Mouse (Mus musculus) olfactory bulb, adult 2 months (tissue): ENCODE data around the gene Supt4a. TPM values are rescaled to one million over a fixed set of nuclear protein-coding genes. Genes with fewer than 3 reads are reported as not detected.

ENCODE experiments used
- H3K27ac ChIP-seq: fragments of 200-500 bp; 2 replicates; pipeline ENCODE4 v1.5.1; 2012; ENCODE audit warnings: low read depth, low read length; ENCODE audit not compliant: insufficient read depth
- H3K4me1 ChIP-seq: fragments of 200-500 bp; 2 replicates; pipeline ENCODE4 v1.6.1; 2012; ENCODE audit warnings: low read length; ENCODE audit not compliant: control insufficient read depth, insufficient read depth
- H3K4me3 ChIP-seq: fragments of 200-500 bp; 2 replicates; pipeline ENCODE4 v1.5.1; 2012; ENCODE audit warnings: mild to moderate bottlenecking, low read depth, low read length, moderate library complexity; ENCODE audit not compliant: insufficient read depth
- CTCF ChIP-seq: fragments of 200-500 bp; IDR thresholded peaks from 2 replicates; pipeline ENCODE4 v1.5.1; 2012; ENCODE audit warnings: low read depth, mild to moderate bottlenecking, low read length, moderate library complexity; ENCODE audit not compliant: insufficient read depth
- POLR2A ChIP-seq: fragments of 200-500 bp; IDR thresholded peaks from 2 replicates; pipeline ENCODE4 v1.6.1; 2012; ENCODE audit warnings: mild to moderate bottlenecking, low read depth, low read length, moderate library complexity; ENCODE audit not compliant: insufficient read depth
- WGBS: fragments of 180-500 bp; shearing (Covaris S2); methylation state at CpG from one replicate; pipeline ENCODE4 v1.1.7; 2018; 5-methylcytosine and 5-hydroxymethylcytosine counted together
- polyA plus RNA-seq: library from polyadenylated mRNA; stranded (reverse); fragments of >200 nt; gene quantifications from 2 replicates; pipeline ENCODE4 v1.2.4, GENCODE M21; 2012; ENCODE audit warnings: low replicate concordance; ENCODE audit not compliant: missing spikeins, insufficient read depth, insufficient read length

Supt4a gene
- polyA plus RNA-seq, 1 experiment: not detected

- H3K27ac ChIP-seq: no peak overlapping the region
- 0 out of 2 replicates have a peak, but pooled peaks cover 3% of the 10 kb centered on the region for H3K4me1 ChIP-seq
- TF ChIP-seq POLR2A (no peak), CTCF (no peak)
- H3K4me3 ChIP-seq: no peak overlapping the region
- WGBS: 83% methylated on average over 10 of the region's 10 CpGs
These were observed 6.6 kb upstream of the Supt4a start for GRCm38 (mm10) chr11:87730652-87731310.

- H3K27ac ChIP-seq: no peak overlapping the region
- 0 out of 2 replicates have a peak, but pooled peaks cover 3% of the 10 kb centered on the region for H3K4me1 ChIP-seq
- H3K4me3 ChIP-seq: no peak overlapping the region; the same call in 1 of the 2 replicates
- WGBS: 67% methylated on average over 5 of the region's 5 CpGs
- TF ChIP-seq POLR2A (no peak), CTCF (no peak)
These were observed 3.0 kb upstream of the Supt4a start for GRCm38 (mm10) chr11:87734346-87734745.

GRCm38 (mm10) chr11:87735691-87736090 is 1.7 kb upstream of the Supt4a start:
- no peak overlapping the region for H3K27ac ChIP-seq
- 0 out of 2 replicates have a peak, but pooled peaks cover 3% of the 10 kb centered on the region for H3K4me1 ChIP-seq
- WGBS: 94% methylated on average over 6 of the region's 6 CpGs
- TF ChIP-seq POLR2A: no peak
- no peak for TF ChIP-seq CTCF
- no peak overlapping the region for H3K4me3 ChIP-seq

GRCm38 (mm10) chr11:87736647-87737134 is 661 bp upstream of the Supt4a start:
- WGBS: under 1% methylated on average over 31 of the region's 31 CpGs
- H3K27ac ChIP-seq: no peak overlapping the region
- TF ChIP-seq POLR2A: no peak
- no peak for TF ChIP-seq CTCF
- 0 out of 2 replicates have a peak, but pooled peaks cover 3% of the 10 kb centered on the region for H3K4me1 ChIP-seq
- peak overlapping the region; percentile 86 for H3K4me3 ChIP-seq

- TF ChIP-seq POLR2A (no peak), CTCF (no peak)
- WGBS: 96% methylated on average over 3 of the region's 3 CpGs
- no peaks in the 10 kb centered on the region for H3K4me1 ChIP-seq
- H3K4me3 ChIP-seq: no peak overlapping the region
- no peak overlapping the region for H3K27ac ChIP-seq
These were observed 6.3 kb downstream of the Supt4a start for GRCm38 (mm10) chr11:87743691-87744090.

- 79% methylated on average over 4 of the region's 4 CpGs for WGBS
- TF ChIP-seq CTCF (no peak), POLR2A (no peak)
- Histone ChIP-seq H3K4me1 (no peaks in the 10 kb centered on the region), H3K27ac (no peak overlapping the region), H3K4me3 (no peak overlapping the region)
These were observed 7.6 kb downstream of the Supt4a start for GRCm38 (mm10) chr11:87744964-87745363.

- no peak for TF ChIP-seq CTCF
- no peak for TF ChIP-seq POLR2A
- Histone ChIP-seq H3K27ac (no peak overlapping the region), H3K4me1 (no peaks in the 10 kb centered on the region), H3K4me3 (no peak overlapping the region)
- 78% methylated on average over 9 of the region's 9 CpGs for WGBS
These were observed 8.5 kb downstream of the Supt4a start for GRCm38 (mm10) chr11:87745632-87746555.

- H3K27ac ChIP-seq: no peak overlapping the region
- TF ChIP-seq CTCF: no peak
- TF ChIP-seq POLR2A: no peak
- H3K4me3 ChIP-seq: no peak overlapping the region
- no peaks in the 10 kb centered on the region for H3K4me1 ChIP-seq
- WGBS: 89% methylated on average over 5 of the region's 5 CpGs
These were observed 10.0 kb downstream of the Supt4a start for GRCm38 (mm10) chr11:87747312-87747711.

GRCm38 (mm10) chr11:87747716-87748115 is 10.4 kb downstream of the Supt4a start:
- Histone ChIP-seq H3K4me1 (no peaks in the 10 kb centered on the region), H3K4me3 (no peak overlapping the region), H3K27ac (no peak overlapping the region)
- WGBS: 88% methylated on average over 7 of the region's 7 CpGs
- TF ChIP-seq POLR2A: no peak
